Mouse (Mus musculus): ENCODE results near the gene Efcab8. TPM values are rescaled to one million over a fixed set of nuclear protein-coding genes. Genes with fewer than 3 reads are reported as not detected.
A peak's percentile ranks its signal among the peaks of the same experiment; 100 is the strongest.
"Not testable (repeated sequence)": the region's sequence is repeated elsewhere in the genome, so short reads cannot be mapped to it uniquely, and the experiment has no call there.

Gene Efcab8
- polyA plus RNA-seq, 1 experiment from 2014 or later = not detected

DNA sequence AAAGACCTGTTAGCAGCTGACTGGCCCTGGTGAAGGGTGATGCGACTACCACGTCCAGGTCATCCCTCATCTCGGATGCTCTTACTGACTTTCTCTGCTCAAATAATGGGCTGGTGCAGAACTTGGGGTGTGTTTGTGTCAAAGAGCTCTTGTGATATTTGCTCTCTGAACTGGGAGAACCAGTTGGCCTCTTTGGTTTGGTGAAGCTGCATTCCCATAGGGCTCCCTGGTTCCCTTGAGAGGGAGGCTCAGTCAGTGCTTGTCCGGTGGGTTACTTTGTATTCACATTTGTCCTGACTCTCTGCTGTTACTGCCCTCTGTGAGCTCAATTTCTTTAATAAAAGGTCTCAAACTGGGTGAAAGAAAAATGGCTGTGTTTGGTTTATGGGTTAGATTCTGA lies 6.8 kb upstream of the Efcab8 start:
- 85% methylated on average over 4 of the region's 4 CpGs for whole genome bisulfite sequencing
- Histone ChIP-seq H3K27me3 (replicated peaks; ENCODE audit: control insufficient read depth, insufficient read depth, low read length) (no peaks in the 10 kb centered on the region), H3K9ac (ENCODE audit: low read depth, low read length) (no peak overlapping the region), H3K4me3 (ENCODE audit: low read length) (no peak overlapping the region), H3K9me3 (ENCODE audit: control insufficient read depth, low read length) (no peaks in the 10 kb centered on the region), H3K4me1 (ENCODE audit: control insufficient read depth, insufficient read depth, low read length) (no peaks in the 10 kb centered on the region), H3K27ac (ENCODE audit: low read length) (no peak overlapping the region), H3K36me3 (ENCODE audit: control insufficient read depth, insufficient read depth, low read length) (no peaks in the 10 kb centered on the region), H3K4me2 (ENCODE audit: low read depth, low read length) (no peak overlapping the region)
- no peak for ATAC-seq

DNA sequence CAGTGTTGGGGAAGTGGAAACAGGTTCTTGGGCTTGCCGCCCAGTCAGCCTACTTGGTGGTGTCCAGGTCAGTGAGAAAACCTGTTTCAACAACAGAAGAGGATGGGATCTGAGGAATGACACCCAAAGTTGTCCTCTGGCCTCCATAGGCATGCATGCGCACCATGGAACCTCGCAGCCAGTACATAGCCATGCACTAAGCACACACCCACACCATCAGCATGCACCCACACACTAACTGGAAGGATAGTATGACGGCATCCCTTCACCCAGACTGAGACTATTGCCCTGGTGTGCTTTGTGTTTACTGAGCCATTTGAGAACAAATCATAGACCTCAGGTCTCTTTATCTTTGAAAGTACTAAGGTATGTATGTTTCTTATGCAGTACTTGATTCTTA lies 4.3 kb upstream of the Efcab8 start:
- no peaks in the 10 kb centered on the region for H3K9me3 ChIP-seq (ENCODE audit: control insufficient read depth, low read length)
- WGBS = 93% methylated on average over 4 of the region's 4 CpGs

DNA sequence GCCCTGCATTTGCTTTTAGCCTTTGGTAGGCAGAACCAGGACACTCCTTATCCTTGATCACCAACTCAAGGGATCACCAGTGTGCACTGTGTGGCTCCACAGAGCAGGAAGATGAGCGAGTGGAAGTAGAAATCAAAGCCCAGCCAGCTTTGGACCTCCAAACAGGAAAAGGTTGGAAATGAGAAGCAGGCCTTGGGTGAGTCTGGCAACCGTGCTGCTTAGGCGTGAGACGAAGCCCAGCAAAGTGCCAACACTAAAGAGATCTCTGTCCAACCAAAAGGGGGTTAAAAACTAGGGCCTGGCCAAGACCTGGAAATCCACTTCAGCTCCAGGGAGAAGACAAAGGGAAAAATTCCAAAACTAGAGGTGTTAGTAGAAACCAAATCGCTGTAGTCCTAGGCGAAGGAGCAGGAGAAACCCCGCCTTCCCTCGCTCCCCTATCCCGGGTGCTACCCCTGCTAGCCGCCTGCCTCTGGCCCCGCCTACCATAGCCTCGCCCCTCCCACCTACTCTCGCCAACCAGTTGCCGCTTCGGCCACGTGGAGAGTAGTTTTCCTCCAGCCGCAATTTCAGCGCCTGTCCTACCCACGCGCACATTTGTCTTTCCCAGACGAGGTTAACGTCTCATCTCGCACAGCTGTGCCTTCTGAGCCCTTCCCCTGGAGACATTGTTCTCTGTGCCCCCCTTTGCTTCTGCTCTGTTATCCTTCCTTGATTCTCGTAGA lies 931 bp upstream of the Efcab8 start:
- Histone ChIP-seq H3K27ac (ENCODE audit: low read length) (no peak overlapping the region), H3K4me3 (ENCODE audit: low read length) (peak overlapping the region; percentile 32), H3K27me3 (replicated peaks; ENCODE audit: control insufficient read depth, insufficient read depth, low read length) (no peaks in the 10 kb centered on the region), H3K4me2 (ENCODE audit: low read depth, low read length) (peak overlapping the region; percentile 62), H3K36me3 (ENCODE audit: control insufficient read depth, insufficient read depth, low read length) (no peaks in the 10 kb centered on the region), H3K4me1 (ENCODE audit: control insufficient read depth, insufficient read depth, low read length) (peaks cover 3% of the 10 kb centered on the region; the same call in 1 of the 2 replicates), H3K9me3 (ENCODE audit: control insufficient read depth, low read length) (no peaks in the 10 kb centered on the region), H3K9ac (ENCODE audit: low read depth, low read length) (peak overlapping the region; percentile 5)
- 12% methylated on average over 24 of the region's 24 CpGs for WGBS
- peak; percentile 96 for ATAC-seq

More for the DNA sequence above, 4.3 kb upstream of the Efcab8 start:
- Histone ChIP-seq H3K4me2 (ENCODE audit: low read depth, low read length) (no peak overlapping the region), H3K9ac (ENCODE audit: low read depth, low read length) (no peak overlapping the region), H3K4me3 (ENCODE audit: low read length) (no peak overlapping the region), H3K36me3 (ENCODE audit: control insufficient read depth, insufficient read depth, low read length) (no peaks in the 10 kb centered on the region), H3K27ac (ENCODE audit: low read length) (no peak overlapping the region), H3K4me1 (ENCODE audit: control insufficient read depth, insufficient read depth, low read length) (peaks cover 3% of the 10 kb centered on the region; the same call in 1 of the 2 replicates), H3K27me3 (replicated peaks; ENCODE audit: control insufficient read depth, insufficient read depth, low read length) (no peaks in the 10 kb centered on the region)
- ATAC-seq = no peak

DNA sequence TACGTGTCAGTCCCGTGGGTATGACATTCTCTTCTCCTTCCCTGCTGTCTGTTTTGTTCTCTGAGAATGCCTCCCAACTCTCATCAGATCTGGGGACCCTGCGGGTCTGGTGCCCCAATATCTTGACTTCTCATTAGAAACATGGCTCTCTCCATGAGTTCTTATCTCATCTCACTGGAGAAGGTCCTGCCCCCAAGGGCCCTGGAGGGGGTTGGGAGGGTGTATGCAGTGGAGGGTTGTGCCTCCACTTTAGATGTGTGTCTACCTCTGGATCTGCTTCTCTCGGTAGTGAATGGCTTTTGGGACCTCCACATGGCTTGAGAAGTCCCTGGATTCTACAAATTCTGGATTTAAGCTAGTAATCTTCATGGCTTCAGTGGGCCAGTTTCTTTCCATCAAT lies 1.4 kb downstream of the Efcab8 start:
- Histone ChIP-seq H3K9ac (ENCODE audit: low read depth, low read length) (no peak overlapping the region), H3K4me3 (ENCODE audit: low read length) (no peak overlapping the region), H3K36me3 (ENCODE audit: control insufficient read depth, insufficient read depth, low read length) (no peaks in the 10 kb centered on the region), H3K4me1 (ENCODE audit: control insufficient read depth, insufficient read depth, low read length) (peaks cover 3% of the 10 kb centered on the region; the same call in 1 of the 2 replicates), H3K4me2 (ENCODE audit: low read depth, low read length) (no peak overlapping the region), H3K9me3 (ENCODE audit: control insufficient read depth, low read length) (no peaks in the 10 kb centered on the region), H3K27me3 (replicated peaks; ENCODE audit: control insufficient read depth, insufficient read depth, low read length) (no peaks in the 10 kb centered on the region), H3K27ac (ENCODE audit: low read length) (no peak overlapping the region)
- no peak for ATAC-seq
- 89% methylated on average over 4 of the region's 4 CpGs for WGBS

DNA sequence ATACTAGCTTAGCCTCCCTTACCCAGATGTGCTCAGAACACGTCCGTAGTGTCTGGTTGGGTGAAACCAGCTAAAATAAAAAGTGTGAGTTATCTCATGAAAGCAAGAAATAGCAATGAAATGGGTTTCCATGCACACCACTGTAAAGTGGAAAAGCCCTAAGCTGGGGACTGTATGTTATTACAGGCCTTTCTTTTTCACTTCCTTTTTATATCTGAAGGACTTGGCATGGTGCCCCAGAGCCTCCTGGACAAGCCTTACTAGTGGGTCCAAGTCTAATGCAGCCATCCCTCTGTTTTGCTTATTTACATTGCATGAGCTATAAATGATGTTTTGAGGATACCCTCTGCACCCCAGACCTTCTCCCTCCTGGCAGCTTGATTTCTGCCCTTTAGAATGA lies 4.9 kb downstream of the Efcab8 start:
- H3K4me1 ChIP-seq (ENCODE audit: control insufficient read depth, insufficient read depth, low read length) = no peaks in the 10 kb centered on the region; the same call in 1 of the 2 replicates
- no peak overlapping the region for H3K4me2 ChIP-seq (ENCODE audit: low read depth, low read length)
- no peaks in the 10 kb centered on the region for H3K36me3 ChIP-seq (ENCODE audit: control insufficient read depth, insufficient read depth, low read length)
- 85% methylated on average over 2 of the region's 2 CpGs for WGBS
- no peak overlapping the region for H3K27ac ChIP-seq (ENCODE audit: low read length)
- no peaks in the 10 kb centered on the region for H3K9me3 ChIP-seq (ENCODE audit: control insufficient read depth, low read length)
- H3K27me3 ChIP-seq (replicated peaks; ENCODE audit: control insufficient read depth, insufficient read depth, low read length) = no peaks in the 10 kb centered on the region
- no peak overlapping the region for H3K4me3 ChIP-seq (ENCODE audit: low read length)
- no peak overlapping the region for H3K9ac ChIP-seq (ENCODE audit: low read depth, low read length)
- no peak for ATAC-seq

DNA sequence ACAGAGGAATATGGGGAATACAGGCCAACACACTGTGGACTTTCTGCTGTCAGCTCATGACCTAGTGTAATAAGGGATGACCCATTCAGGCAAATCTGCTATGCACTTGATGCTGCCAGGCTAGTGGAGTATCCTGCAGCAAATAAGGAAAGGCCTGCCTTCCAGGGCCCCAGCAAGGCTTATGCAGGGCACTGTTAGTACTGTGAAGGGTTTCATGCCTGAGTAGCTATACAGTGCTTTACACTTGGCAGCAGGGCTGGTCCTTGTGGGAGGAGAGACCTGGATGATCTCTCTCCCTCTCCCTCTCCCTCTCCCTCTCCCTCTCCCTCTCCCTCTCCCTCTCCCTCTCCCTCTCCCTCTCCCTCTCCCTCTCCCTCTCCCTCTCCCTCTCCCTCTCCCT lies 13.6 kb downstream of the Efcab8 start:
- no peak overlapping the region for H3K9ac ChIP-seq (ENCODE audit: low read depth, low read length)

DNA sequence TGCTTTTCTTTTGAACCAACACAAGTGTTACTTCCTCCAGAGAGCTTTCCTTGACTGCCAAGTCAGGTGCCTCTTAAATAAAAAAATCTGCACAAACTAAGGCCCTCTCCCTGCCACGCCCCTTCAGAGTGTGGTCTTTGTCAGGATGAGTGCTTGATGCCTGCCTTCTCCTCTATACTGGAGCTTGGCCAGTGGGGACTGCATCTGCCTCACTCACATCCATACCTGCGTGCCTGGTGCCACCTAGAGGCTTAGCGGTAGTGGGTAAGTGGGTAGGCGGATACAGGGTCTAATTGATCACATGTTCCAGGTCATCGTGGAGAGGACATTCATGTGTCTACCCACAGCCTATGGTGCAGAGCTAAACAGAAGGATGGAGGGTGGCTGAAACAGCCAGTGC lies 15.4 kb downstream of the Efcab8 start:
- ATAC-seq = no peak
- H3K9ac ChIP-seq (ENCODE audit: low read depth, low read length) = no peak overlapping the region

More for the DNA sequence above, 13.6 kb downstream of the Efcab8 start:
- ATAC-seq = no peak
- Histone ChIP-seq H3K4me2 (ENCODE audit: low read depth, low read length) (no peak overlapping the region), H3K36me3 (ENCODE audit: control insufficient read depth, insufficient read depth, low read length) (no peaks in the 10 kb centered on the region), H3K4me3 (ENCODE audit: low read length) (no peak overlapping the region), H3K27ac (ENCODE audit: low read length) (no peak overlapping the region), H3K27me3 (replicated peaks; ENCODE audit: control insufficient read depth, insufficient read depth, low read length) (no peaks in the 10 kb centered on the region), H3K9me3 (ENCODE audit: control insufficient read depth, low read length) (no peaks in the 10 kb centered on the region), H3K4me1 (ENCODE audit: control insufficient read depth, insufficient read depth, low read length) (no peaks in the 10 kb centered on the region)

DNA sequence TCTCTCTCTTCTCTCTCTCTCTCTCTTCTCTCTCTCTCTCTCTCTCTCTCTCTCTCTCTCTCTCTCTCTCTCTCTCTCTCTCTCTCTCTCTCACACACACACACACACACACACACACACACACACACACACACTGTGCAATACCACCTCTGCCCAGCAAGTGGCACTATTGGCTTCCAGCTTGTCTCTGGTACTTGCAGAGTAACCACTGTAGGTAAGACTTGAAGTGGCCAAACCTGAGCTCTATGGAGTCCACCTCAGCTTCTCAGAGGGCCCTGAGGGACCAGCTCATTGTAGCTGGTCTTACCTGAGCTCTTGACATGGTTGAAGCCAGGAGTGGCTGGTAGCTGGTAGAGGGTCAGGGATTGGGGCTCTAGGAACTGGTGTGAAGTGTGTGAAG lies 27.7 kb downstream of the Efcab8 start:
- peak; percentile 24; the same call in 1 of the 2 replicates for ATAC-seq
- H3K9me3 ChIP-seq (ENCODE audit: control insufficient read depth, low read length); H3K4me3 ChIP-seq (ENCODE audit: low read length); H3K4me1 ChIP-seq (ENCODE audit: control insufficient read depth, insufficient read depth, low read length); H3K27me3 ChIP-seq (replicated peaks; ENCODE audit: control insufficient read depth, insufficient read depth, low read length); H3K27ac ChIP-seq (ENCODE audit: low read length); H3K9ac ChIP-seq (ENCODE audit: low read depth, low read length); H3K36me3 ChIP-seq (ENCODE audit: control insufficient read depth, insufficient read depth, low read length); H3K4me2 ChIP-seq (ENCODE audit: low read depth, low read length): not testable (repeated sequence)

More for the DNA sequence above, 15.4 kb downstream of the Efcab8 start:
- no peaks in the 10 kb centered on the region for H3K4me1 ChIP-seq (ENCODE audit: control insufficient read depth, insufficient read depth, low read length)
- H3K4me2 ChIP-seq (ENCODE audit: low read depth, low read length) = no peak overlapping the region
- H3K27me3 ChIP-seq (replicated peaks; ENCODE audit: control insufficient read depth, insufficient read depth, low read length) = no peaks in the 10 kb centered on the region
- no peak overlapping the region for H3K4me3 ChIP-seq (ENCODE audit: low read length)
- H3K36me3 ChIP-seq (ENCODE audit: control insufficient read depth, insufficient read depth, low read length) = no peaks in the 10 kb centered on the region
- H3K27ac ChIP-seq (ENCODE audit: low read length) = no peak overlapping the region
- H3K9me3 ChIP-seq (ENCODE audit: control insufficient read depth, low read length) = no peaks in the 10 kb centered on the region
- WGBS = 59% methylated on average over 5 of the region's 5 CpGs

DNA sequence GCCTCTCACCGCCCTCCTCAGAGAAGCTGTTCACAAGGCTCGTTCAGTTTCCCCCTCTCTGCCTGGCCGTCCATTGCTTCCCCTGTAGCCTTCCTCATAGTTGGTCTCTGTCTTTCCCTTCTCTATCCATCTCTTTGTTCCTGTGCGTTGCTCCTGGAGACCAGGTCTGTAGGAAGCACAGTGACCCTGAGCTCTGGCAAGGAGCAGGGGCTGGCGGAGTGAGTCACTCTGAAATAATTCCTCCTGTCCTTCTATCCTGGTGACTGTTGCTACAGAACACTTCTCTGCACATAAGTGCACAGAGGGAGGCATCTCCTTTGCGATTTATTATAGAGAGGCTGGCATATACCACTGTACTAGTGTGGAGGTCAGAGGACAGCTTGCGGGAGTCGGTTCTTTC lies 28.4 kb downstream of the Efcab8 start:
- Histone ChIP-seq H3K4me3 (ENCODE audit: low read length) (no peak overlapping the region), H3K9ac (ENCODE audit: low read depth, low read length) (no peak overlapping the region), H3K4me2 (ENCODE audit: low read depth, low read length) (no peak overlapping the region), H3K27me3 (replicated peaks; ENCODE audit: control insufficient read depth, insufficient read depth, low read length) (no peaks in the 10 kb centered on the region), H3K4me1 (ENCODE audit: control insufficient read depth, insufficient read depth, low read length) (no peaks in the 10 kb centered on the region), H3K27ac (ENCODE audit: low read length) (no peak overlapping the region), H3K9me3 (ENCODE audit: control insufficient read depth, low read length) (no peaks in the 10 kb centered on the region), H3K36me3 (ENCODE audit: control insufficient read depth, insufficient read depth, low read length) (no peaks in the 10 kb centered on the region)
- WGBS = 73% methylated on average over 8 of the region's 8 CpGs
- 0 out of 2 replicates have a peak, but pooled peaks have one; percentile 22 for ATAC-seq

DNA sequence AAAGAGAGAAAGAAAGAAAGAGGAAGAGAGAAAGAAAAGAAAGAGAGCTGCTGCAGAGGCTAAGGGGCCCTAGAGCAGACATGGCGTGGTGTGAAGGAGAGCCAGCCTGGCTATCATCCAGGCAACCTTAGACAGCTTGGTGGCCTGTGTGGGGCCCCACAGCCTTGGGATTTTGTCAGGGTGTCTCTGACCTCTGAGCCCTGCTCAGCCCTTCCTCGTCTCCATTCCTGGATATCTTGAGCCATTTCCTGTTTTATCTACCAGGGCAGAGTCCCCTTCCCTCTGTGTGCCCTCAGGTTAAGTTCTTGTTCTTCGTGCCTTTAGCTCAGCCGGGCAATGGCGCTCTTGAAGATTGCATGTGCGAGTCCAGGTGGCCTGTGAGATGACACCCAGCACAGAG lies 29.1 kb downstream of the Efcab8 start:
- ATAC-seq = peak; percentile 89

More for the DNA sequence above, 29.1 kb downstream of the Efcab8 start:
- 63% methylated on average over 6 of the region's 6 CpGs for WGBS
- Histone ChIP-seq H3K9me3 (ENCODE audit: control insufficient read depth, low read length) (no peaks in the 10 kb centered on the region), H3K4me1 (ENCODE audit: control insufficient read depth, insufficient read depth, low read length) (no peaks in the 10 kb centered on the region), H3K4me3 (ENCODE audit: low read length) (no peak overlapping the region), H3K27me3 (replicated peaks; ENCODE audit: control insufficient read depth, insufficient read depth, low read length) (no peaks in the 10 kb centered on the region), H3K4me2 (ENCODE audit: low read depth, low read length) (no peak overlapping the region), H3K9ac (ENCODE audit: low read depth, low read length) (no peak overlapping the region), H3K36me3 (ENCODE audit: control insufficient read depth, insufficient read depth, low read length) (no peaks in the 10 kb centered on the region), H3K27ac (ENCODE audit: low read length) (no peak overlapping the region)

All from intestine, embryonic 16.5 days (tissue).